Mouse (Mus musculus) frontal cortex, postnatal 36 days (tissue): ENCODE results near the gene Snx22.
A peak's percentile ranks its signal among the peaks of the same experiment; 100 is the strongest.

ENCODE experiments used
- DNase-seq, 2 experiments: peaks; one replicate each; pipeline ENCODE4 v3.0.0; 2022; ENCODE audit warnings: low spot score in 2 of 2

Snx22 gene

GRCm38 (mm10) chr9:66068971-66069391 is 538 bp downstream of the Snx22 start:
- DNase-seq: no peak

DNA sequence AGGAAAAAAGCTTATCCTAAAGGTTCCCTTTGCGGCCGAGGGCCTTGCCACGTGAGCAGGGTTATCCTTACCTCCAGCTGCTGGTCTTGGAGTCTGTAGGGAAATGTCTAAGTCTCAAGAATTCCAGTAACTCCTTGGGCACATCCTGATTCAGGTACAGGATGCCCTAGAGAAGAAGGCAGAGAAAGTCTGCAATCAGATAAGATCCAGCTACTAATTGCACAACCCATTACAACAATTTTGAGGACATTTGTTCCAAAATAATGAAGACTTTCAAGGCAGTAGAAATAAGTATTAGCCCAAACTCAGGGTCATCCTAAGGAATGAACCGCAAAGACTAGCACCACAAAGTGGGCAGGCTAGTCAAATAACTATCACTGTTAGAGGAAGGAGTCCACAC is 1.5 kb downstream of the Snx22 start:
- no peak for DNase-seq

GRCm38 (mm10) chr9:66067542-66067941 is 2.0 kb downstream of the Snx22 start:
- DNase-seq: no peak

- DNase-seq: no peak
Observed at GRCm38 (mm10) chr9:66066791-66067190, 2.7 kb downstream of the Snx22 start.

- DNase-seq: no peak
Observed at GRCm38 (mm10) chr9:66064316-66064715, 5.2 kb downstream of the Snx22 start.

- DNase-seq: no peak
Observed at GRCm38 (mm10) chr9:66063446-66063845, 6.1 kb downstream of the Snx22 start.

DNA sequence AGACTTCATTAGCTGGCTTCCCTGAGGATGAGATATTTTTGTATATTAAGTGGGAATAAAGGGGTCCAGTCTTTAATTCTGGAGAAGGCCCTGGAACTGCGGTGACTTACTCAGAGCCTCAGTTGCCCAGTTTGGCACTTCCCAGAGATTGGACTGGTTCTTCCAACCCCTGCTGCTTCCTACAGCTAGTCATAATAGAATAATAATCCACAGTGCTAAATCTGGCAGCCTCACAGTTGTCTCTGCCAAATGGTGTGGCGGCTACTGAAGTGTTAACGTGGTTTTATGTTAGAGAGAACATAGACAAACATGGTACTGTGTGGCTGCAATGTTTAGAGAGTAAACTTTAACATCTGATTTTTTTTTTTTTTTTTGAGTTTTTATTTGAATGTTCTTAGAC is 7.9 kb downstream of the Snx22 start:
- no peak for DNase-seq

GRCm38 (mm10) chr9:66060986-66061385 is 8.5 kb downstream of the Snx22 start:
- no peak for DNase-seq

- DNase-seq: no peak
Observed at GRCm38 (mm10) chr9:66060308-66060647, 9.2 kb downstream of the Snx22 start.

GRCm38 (mm10) chr9:66059583-66060307 is 9.8 kb downstream of the Snx22 start, which contains the start of gene Ppib:
Ppib (plus strand) TSS chr9:66060222.
- DNase-seq: peak; percentile 97 to 99

- DNase-seq: no peak
Observed at GRCm38 (mm10) chr9:66053620-66054019, 15.9 kb downstream of the Snx22 start.

DNA sequence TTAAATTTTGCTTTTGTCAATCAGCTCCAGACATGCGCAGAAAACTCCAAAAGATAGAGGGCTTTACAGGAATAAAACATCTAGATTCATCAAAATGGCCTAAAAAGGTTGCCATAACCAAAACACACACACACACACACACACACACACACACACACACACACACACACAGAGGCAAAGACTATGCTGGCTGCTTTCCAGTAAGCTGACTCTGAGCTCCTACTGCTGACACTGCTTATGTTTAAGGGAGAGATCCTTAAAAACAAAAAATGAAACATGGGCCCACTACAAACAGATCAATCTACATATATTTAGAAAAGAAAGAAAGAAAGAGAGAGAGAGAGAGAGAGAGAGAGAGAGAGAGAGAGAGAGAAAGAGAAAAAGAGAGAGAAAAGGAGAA is 16.8 kb downstream of the Snx22 start:
- DNase-seq: no peak

GRCm38 (mm10) chr9:66051493-66051892 is 18.0 kb downstream of the Snx22 start:
- DNase-seq: no peak

DNA sequence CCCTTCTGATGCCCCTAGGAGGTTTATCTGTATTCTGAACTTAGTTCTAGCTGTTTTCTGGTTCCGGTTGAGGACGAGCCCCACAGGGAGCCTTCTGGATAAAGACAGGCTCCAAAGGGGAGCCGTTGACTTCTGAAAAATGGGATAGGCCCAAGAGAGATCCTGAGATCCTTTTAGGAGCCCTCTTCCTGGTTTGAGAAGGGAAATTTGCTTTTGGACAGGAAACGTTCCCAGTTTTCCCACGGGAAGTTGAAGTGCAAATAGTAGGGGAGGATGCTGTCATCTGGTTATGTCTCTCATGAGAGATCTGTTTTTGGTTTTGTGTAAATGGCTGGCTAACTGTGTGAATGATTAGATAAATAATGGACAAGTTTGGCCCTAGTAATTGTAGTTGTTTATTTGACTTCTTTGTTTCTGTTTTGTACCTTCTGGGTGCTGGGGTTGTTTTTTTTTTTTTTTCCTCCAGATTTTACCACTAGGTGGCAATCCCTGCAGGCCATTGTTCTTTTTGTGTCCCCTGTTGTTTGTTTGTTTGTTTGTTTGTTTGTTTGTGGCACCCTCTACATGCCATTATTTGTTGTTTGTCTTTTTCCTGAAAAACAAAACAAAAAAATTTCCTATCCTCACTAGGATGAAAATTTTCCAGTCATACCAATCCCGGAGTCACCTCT is 19.5 kb downstream of the Snx22 start:
- DNase-seq: no peak

DNA sequence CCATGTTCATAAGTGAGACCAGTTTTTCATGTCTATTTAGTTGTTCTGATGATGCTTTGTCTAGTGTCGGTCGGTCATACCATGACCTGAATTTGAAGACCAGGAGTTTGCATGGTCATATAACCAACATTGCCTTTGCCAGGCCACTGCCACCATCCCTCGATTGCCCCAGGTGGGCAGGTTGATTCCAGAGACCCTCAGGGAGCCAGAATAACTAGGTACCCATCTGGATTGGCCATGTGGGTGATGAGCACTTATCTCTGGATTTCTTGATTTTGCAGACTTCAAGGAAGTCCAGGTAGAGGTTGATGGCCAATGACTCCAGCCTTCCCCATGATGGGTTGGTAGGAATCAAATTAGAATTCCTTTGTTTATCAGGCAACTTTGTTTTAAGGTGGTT is 26.3 kb downstream of the Snx22 start:
- no peak for DNase-seq

GRCm38 (mm10) chr9:66042331-66042730 is 27.2 kb downstream of the Snx22 start:
- no peak for DNase-seq

DNA sequence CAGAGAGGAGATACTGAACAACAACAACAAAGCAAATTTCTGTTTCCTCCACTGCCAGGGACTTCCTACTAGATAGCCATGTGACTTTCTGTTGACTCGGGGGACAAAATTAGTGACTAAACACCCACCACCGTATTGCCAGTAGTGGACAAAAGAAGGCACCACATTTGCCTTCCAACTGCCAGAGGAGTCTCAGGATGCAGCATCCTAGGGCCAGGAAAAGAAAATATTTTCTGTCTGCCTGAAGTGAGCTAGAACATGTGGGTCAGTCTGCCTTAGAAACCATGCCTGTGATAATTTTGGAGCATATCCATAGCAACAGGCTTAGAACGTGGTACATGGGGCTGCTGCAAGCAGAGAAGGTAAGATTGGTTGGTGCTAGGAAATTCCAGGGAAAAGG is 28.7 kb downstream of the Snx22 start:
- DNase-seq: peak in 1 of 2 experiments; percentile 50

GRCm38 (mm10) chr9:66039290-66039689 is 30.2 kb downstream of the Snx22 start:
- DNase-seq: peak; percentile 40 to 41

DNA sequence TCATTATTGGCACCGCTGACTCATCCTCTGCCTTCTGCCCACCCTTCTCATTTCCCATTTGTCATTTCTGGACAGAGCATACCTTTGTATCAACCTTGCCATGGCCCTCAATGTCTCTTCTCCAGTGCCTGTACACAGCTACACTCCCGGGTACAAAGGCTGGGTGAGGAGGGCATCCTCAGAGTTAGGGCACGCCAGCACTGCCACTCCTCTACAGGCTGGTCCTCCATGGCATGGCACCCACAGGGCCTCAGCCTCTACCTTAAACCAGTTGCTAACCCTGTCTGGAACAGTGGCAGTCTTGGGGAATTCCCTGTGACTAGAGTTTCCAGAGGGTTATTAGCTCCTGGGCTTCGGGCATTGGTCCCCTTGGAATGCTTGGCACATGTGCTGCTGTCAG is 30.9 kb downstream of the Snx22 start:
- DNase-seq: no peak

- DNase-seq: peak; percentile 46 to 68
Observed at GRCm38 (mm10) chr9:66038082-66038481, 31.4 kb downstream of the Snx22 start.

DNA sequence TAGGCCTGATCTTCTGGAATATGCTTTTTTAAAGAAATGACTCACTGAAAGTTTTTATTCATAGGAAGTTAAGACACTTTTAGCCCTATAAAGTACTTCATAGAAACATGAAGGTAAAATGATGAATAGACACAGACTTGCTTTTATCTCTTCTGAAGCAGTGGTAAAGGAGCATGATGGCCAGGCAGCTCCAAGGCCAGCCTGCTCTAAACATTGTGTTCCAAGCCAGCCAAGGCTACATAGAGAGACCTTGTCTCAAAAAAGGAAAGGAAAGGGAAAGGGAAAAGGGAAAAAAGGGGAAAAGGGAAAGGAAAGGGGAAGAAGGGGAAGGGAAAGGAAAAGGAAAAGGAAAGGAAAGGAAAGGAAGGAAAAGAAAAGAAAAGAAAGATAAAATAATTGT is 48.9 kb downstream of the Snx22 start:
- no peak for DNase-seq
